13 mouse cellular contexts compared by ENCODE assay signal in the genomic region with DNA sequence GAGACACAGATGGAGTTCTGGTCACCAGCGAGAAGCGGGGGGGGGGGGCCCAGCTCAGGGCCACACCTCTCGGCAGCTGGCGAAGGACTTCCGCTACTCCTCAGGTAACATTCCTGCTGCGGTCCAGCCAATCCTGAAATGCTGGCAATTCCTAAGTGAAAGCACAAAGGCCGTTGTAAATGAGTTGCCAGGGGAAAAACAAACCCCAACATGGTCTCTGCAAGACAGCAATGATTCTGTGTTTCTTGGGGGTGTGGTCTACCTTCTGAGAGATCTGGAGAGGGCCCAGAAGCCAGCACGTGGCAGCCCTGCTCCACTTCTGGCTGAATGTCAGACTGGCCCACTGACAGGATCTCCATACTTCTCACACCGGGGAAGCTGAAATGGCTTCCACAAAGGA. TPM values are rescaled to one million over a fixed set of nuclear protein-coding genes. Genes with fewer than 3 reads are reported as not detected.
DNase-seq lines count a peak whose midpoint lies in the region; ATAC-seq and TF ChIP-seq lines count a peak whose summit lies in the region.
"Had no signal": no experiment of that assay in that cellular context is flagged by ENCODE, and none has a peak within 500 bp of the region (broad histone marks: within the 10 kb centered on the region; RNA-seq: fewer than 3 reads in every experiment).

No protein-coding gene starts in this region.

- H3K27ac ChIP-seq in midbrain, postnatal 0 days (ENCODE audit: low read depth, low read length): no peak overlapping the region
- no peak overlapping the region for H3K27ac ChIP-seq in midbrain, embryonic 13.5 days
- H3K27ac ChIP-seq in embryonic facial prominence, embryonic 13.5 days: no peak overlapping the region
- no peak overlapping the region for H3K27ac ChIP-seq in forebrain, embryonic 13.5 days
- H3K27ac ChIP-seq: hindbrain, embryonic 15.5 days; midbrain, embryonic 12.5 days had no signal

- peak; percentile 10 for DNase-seq in midbrain, postnatal 0 days (ENCODE audit: low spot score)
- peak; percentile 18 to 30 for DNase-seq in kidney, postnatal 4 days
- DNase-seq in yolk sac, embryonic 10.5 days (ENCODE audit: low spot score): peak; percentile 34
- no peak for DNase-seq in MN1 (ENCODE audit: low spot score)
- DNase-seq in layer of hippocampus, postnatal 10 days (ENCODE audit: low spot score in 2 of 2): no peak
- DNase-seq: adrenal gland, postnatal 25 days; gastrocnemius, postnatal 14 days; liver had no signal

- no peaks in the 10 kb centered on the region for H3K36me3 ChIP-seq in midbrain, postnatal 0 days (ENCODE audit: insufficient read depth, low read length)
- no peaks in the 10 kb centered on the region for H3K36me3 ChIP-seq in midbrain, embryonic 13.5 days
- no peaks in the 10 kb centered on the region for H3K36me3 ChIP-seq in embryonic facial prominence, embryonic 13.5 days
- no peaks in the 10 kb centered on the region for H3K36me3 ChIP-seq in forebrain, embryonic 13.5 days (ENCODE audit: poor library complexity, severe bottlenecking)
- H3K36me3 ChIP-seq: hindbrain, embryonic 15.5 days; midbrain, embryonic 12.5 days had no signal

- H3K9me3 ChIP-seq in midbrain, postnatal 0 days (ENCODE audit: low read length): no peaks in the 10 kb centered on the region
- no peaks in the 10 kb centered on the region for H3K9me3 ChIP-seq in midbrain, embryonic 13.5 days
- H3K9me3 ChIP-seq in embryonic facial prominence, embryonic 13.5 days: no peaks in the 10 kb centered on the region
- H3K9me3 ChIP-seq in forebrain, embryonic 13.5 days (replicated peaks): no peaks in the 10 kb centered on the region
- H3K9me3 ChIP-seq: hindbrain, embryonic 15.5 days; midbrain, embryonic 12.5 days had no signal

- no peaks in the 10 kb centered on the region for H3K4me1 ChIP-seq in midbrain, postnatal 0 days (ENCODE audit: insufficient read depth, low read length)
- no peaks in the 10 kb centered on the region for H3K4me1 ChIP-seq in midbrain, embryonic 13.5 days (replicated peaks)
- H3K4me1 ChIP-seq in embryonic facial prominence, embryonic 13.5 days: peaks cover 7% of the 10 kb centered on the region; the same call in 1 of the 2 replicates
- 0 out of 2 replicates have a peak, but pooled peaks cover 4% of the 10 kb centered on the region for H3K4me1 ChIP-seq in forebrain, embryonic 13.5 days
- H3K4me1 ChIP-seq: hindbrain, embryonic 15.5 days; midbrain, embryonic 12.5 days had no signal

- ATAC-seq in midbrain, postnatal 0 days (ENCODE audit: low FRiP score): no peak
- no peak for ATAC-seq in midbrain, embryonic 13.5 days
- ATAC-seq in embryonic facial prominence, embryonic 13.5 days (ENCODE audit: insufficient number of reproducible peaks, insufficient read depth, low FRiP score, low TSS enrichment, low read depth): no peak
- no peak for ATAC-seq in forebrain, embryonic 13.5 days

- no peak overlapping the region for H3K4me2 ChIP-seq in midbrain, postnatal 0 days (ENCODE audit: low read depth, low read length, poor library complexity, severe bottlenecking)
- H3K4me2 ChIP-seq in midbrain, embryonic 13.5 days (replicated peaks): no peak overlapping the region
- peak overlapping the region; percentile 24 for H3K4me2 ChIP-seq in embryonic facial prominence, embryonic 13.5 days
- no peak overlapping the region for H3K4me2 ChIP-seq in forebrain, embryonic 13.5 days
- H3K4me2 ChIP-seq: hindbrain, embryonic 15.5 days; midbrain, embryonic 12.5 days had no signal

- no peak for TF ChIP-seq CTCF in midbrain, postnatal 0 days (IDR thresholded peaks at IDR 0.05)

- WGBS in midbrain, postnatal 0 days: 49% methylated on average over 9 of the region's 9 CpGs
- 56% methylated on average over 9 of the region's 9 CpGs for WGBS in midbrain, embryonic 13.5 days
- 16% methylated on average over 9 of the region's 9 CpGs for WGBS in embryonic facial prominence, embryonic 13.5 days
- WGBS in forebrain, embryonic 13.5 days: 48% methylated on average over 9 of the region's 9 CpGs

- H3K9ac ChIP-seq in midbrain, postnatal 0 days (replicated peaks; ENCODE audit: low read length, poor library complexity, severe bottlenecking): no peak overlapping the region
- no peak overlapping the region for H3K9ac ChIP-seq in midbrain, embryonic 13.5 days (replicated peaks)
- H3K9ac ChIP-seq in embryonic facial prominence, embryonic 13.5 days: no peak overlapping the region
- H3K9ac ChIP-seq in forebrain, embryonic 13.5 days: no peak overlapping the region
- H3K9ac ChIP-seq: hindbrain, embryonic 15.5 days; midbrain, embryonic 12.5 days had no signal

- no peaks in the 10 kb centered on the region for H3K27me3 ChIP-seq in midbrain, postnatal 0 days (ENCODE audit: insufficient read depth, low read length)
- H3K27me3 ChIP-seq in midbrain, embryonic 13.5 days: no peaks in the 10 kb centered on the region
- no peaks in the 10 kb centered on the region for H3K27me3 ChIP-seq in embryonic facial prominence, embryonic 13.5 days
- no peaks in the 10 kb centered on the region for H3K27me3 ChIP-seq in forebrain, embryonic 13.5 days
- H3K27me3 ChIP-seq: hindbrain, embryonic 15.5 days had no signal

- no peak overlapping the region for H3K4me3 ChIP-seq in midbrain, postnatal 0 days (ENCODE audit: low read depth, low read length)
- no peak overlapping the region for H3K4me3 ChIP-seq in midbrain, embryonic 13.5 days (replicated peaks)
- H3K4me3 ChIP-seq in embryonic facial prominence, embryonic 13.5 days: no peak overlapping the region
- H3K4me3 ChIP-seq in forebrain, embryonic 13.5 days: no peak overlapping the region
- H3K4me3 ChIP-seq: hindbrain, embryonic 15.5 days; midbrain, embryonic 12.5 days had no signal

RNA-seq across cellular contexts. Expression of a gene that starts 34.7 kb away (rescaled TPM):
- 6.2 and 8.2 TPM in 2 replicates for total RNA-seq in midbrain, postnatal 0 days (2014; rRNA removed)
- polyA plus RNA-seq in midbrain, postnatal 0 days (2015; fragmentation: Nextera tagmentation; extraction: Ambion mirVana): 5.4 and 5.5 TPM in 2 replicates
- polyA plus RNA-seq in midbrain, embryonic 13.5 days (2015; fragmentation: Nextera tagmentation; extraction: Ambion mirVana): 0.30 and 0.46 TPM in 2 replicates
- polyA plus RNA-seq in embryonic facial prominence, embryonic 13.5 days (2015; fragmentation: Nextera tagmentation; extraction: Ambion mirVana): 0.13 and 0.23 TPM in 2 replicates
- polyA plus RNA-seq in forebrain, embryonic 13.5 days (2015; fragmentation: Nextera tagmentation; extraction: Ambion mirVana): 1.00 and 1.3 TPM in 2 replicates
- total RNA-seq in layer of hippocampus, postnatal 10 days (2021): 100 to 1,000 TPM; 113 to 120 TPM

Comparison
In these comparisons a context has a peak if more than half of its experiments do, and no peak if none do; other contexts are left out.
1. DNase-seq: peak in midbrain, postnatal 0 days (single experiment), kidney, postnatal 4 days (2 of 2) and yolk sac, embryonic 10.5 days (single experiment); none in MN1 (single experiment) and layer of hippocampus, postnatal 10 days (0 of 2).